Mouse (Mus musculus) C2C12 (cell line): ENCODE data around the gene Cpeb1.

Experiments
- CEBPB ChIP-seq: IDR thresholded peaks from one replicate; pipeline ENCODE4 v1.6.1; 2011; ENCODE audit warnings: low read depth, mild to moderate bottlenecking, control low read depth, moderate library complexity
- CTCF ChIP-seq: IDR thresholded peaks from one replicate; pipeline ENCODE4 v1.5.1; 2011; ENCODE audit not compliant: control insufficient read depth, insufficient read depth, insufficient read length
- MYOD1 ChIP-seq: IDR thresholded peaks from one replicate; pipeline ENCODE4 v1.6.1; 2011; ENCODE audit warnings: low read depth; ENCODE audit not compliant: control insufficient read depth, insufficient read length
- MYOG ChIP-seq: IDR thresholded peaks from one replicate; pipeline ENCODE4 v1.6.1; 2011; ENCODE audit not compliant: control insufficient read depth, insufficient read length; ENCODE audit errors: extremely low read depth

DNA sequence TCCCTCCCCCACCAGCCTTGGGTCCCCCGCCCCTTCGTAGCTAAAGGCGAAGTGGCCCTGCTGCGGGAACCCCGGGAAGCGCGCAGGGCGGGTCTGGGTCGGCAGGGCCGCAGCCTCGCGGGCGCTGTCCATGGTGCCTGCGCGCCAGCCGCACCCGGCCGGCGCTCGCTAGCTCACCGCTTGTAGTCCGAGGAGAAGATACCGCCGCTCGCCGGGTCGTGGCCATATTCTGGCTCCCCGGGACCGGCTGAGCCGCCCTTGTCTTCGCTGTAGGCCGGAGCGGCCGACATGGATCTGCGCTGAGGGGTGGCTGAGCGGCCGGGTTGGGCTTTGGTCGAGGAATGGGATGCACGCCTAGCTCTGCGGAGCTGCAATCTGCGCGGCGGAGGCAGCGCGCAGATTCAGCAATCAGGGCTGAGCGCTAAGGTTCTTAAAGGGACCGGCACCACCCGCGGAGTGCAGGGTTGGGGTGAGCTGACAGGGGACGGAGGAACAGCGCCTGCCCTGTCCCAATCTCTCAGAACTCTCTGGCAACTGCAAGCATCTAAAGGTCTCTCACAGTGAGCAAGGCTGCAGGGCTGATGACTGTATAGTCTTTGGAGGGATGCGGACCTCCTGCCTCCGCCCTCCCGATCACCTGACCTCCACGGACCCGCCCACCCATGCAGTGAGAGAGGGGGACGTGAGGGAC, 38.2 kb upstream of the Cpeb1 start, which contains the start of gene Ap3b2:
- TF ChIP-seq CTCF = no peak
- no peak for TF ChIP-seq MYOG
- TF ChIP-seq CEBPB = no peak
- TF ChIP-seq MYOD1 = no peak
